Mouse (Mus musculus) liver, embryonic 18 days (tissue): ENCODE measurements around the gene Pkd1l1. TPM values are rescaled to one million over a fixed set of nuclear protein-coding genes. Genes with fewer than 3 reads are reported as not detected.

Experiments
- polyA plus RNA-seq: library from polyadenylated mRNA; depleted of rRNA; stranded (reverse); fragments of >200 nt; gene quantifications from 2 replicates; pipeline ENCODE4 v1.2.3, GENCODE M21; 2012; rRNA removed

Gene Pkd1l1
- polyA plus RNA-seq = 0.04 and 0.05 TPM in 2 replicates

DNA sequence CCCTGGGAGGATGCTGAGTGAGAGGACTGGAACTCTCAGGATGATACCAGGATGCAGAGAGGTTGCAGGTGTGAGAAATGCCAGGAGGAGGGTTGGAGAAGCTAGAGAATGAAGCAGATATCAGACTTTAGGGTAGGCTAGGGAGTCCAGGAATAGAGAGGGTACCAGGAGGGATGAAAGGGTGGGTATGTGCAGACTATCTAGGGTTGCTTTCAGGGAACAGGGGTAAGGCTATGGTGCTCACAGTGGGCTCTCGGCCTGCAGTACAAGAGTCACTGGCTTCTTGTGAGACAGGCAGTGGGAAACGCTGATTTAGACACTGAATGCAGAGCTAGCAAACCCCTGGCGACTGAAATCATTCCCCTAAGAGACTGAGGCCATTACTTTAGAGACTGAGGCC lies at the start of gene Pkd1l1:
TSS of gene Pkd1l1 (minus strand) at position 101 of the 400 bp plus-strand sequence.

DNA sequence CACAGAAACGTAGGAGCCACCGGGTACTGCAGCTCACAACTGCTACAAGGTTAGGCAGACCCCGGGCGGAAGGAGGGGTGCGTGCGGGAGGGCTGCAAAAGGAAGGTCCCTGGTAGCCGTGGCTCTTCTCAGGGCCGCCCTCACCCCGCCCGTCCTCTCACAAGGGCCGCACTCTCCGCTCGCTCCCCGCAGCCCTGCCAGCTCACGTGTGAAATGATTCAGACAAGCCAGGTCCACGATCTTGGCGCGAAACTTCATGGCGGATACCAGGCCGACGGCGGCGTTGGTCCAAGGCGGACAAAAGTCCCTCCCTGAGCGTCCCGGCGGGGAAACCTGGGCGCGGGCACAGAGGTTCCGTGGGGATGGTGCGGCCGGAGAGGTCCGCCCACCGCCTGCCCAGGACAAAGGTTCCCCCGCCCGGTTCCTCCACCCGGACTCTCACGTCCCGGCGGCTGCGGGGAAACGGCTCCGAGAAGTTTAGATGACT lies 37.8 kb upstream of the Pkd1l1 start, which contains the start of gene Hus1:
TSS of gene Hus1 (minus strand) at position 339 of the 487 bp plus-strand sequence.

Other genes starting within 250 kb of the Pkd1l1 start
- gene Hus1, start 37.9 kb upstream of the Pkd1l1 start, polyA plus RNA-seq = 4.5 and 4.7 TPM in 2 replicates
- 0.15 and 0.19 TPM in 2 replicates for gene Gm11992, start 75.3 kb upstream of the Pkd1l1 start, polyA plus RNA-seq
- 0.02 and 0.03 TPM in 2 replicates for gene Sun3, start 75.7 kb upstream of the Pkd1l1 start, polyA plus RNA-seq
- 3.5 TPM in 2 replicates for gene Upp1, start 144.8 kb upstream of the Pkd1l1 start, polyA plus RNA-seq
- 0.58 and 0.86 TPM in 2 replicates for gene Abca13, start 218.7 kb upstream of the Pkd1l1 start, polyA plus RNA-seq